ENCODE assay signal across 12 mouse cellular contexts in the genomic region with DNA sequence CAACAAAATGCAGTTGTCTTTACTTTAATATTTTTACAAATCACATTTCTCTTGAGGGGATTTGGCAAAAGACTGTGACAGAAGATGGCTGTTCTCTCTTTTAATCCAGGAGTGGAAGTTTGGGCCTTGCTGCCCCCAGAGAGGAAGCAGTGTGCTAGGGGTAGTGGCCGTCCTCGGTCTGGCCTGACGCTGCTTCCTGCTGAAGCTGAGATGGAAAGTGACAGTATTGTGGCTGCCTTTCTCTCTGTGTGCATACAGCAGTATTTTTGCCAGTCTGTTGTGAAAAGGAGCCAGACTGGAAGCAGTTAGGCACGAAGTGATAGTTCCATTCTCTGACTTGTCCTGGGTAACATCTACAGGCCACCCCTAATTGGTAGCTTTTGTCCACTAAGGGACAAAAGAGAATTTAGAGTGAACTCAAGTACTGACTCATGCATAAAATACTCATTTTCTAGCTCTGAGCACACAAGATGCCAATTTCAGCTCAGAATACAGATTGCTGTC. TPM values are rescaled to one million over a fixed set of nuclear protein-coding genes. Genes with fewer than 3 reads are reported as not detected.
A peak's percentile ranks its signal among the peaks of the same experiment; 100 is the strongest.
DNase-seq lines count a peak whose midpoint lies in the region; ATAC-seq and TF ChIP-seq lines count a peak whose summit lies in the region.
"Had no signal": no experiment of that assay in that cellular context is flagged by ENCODE, and none has a peak within 500 bp of the region (broad histone marks: within the 10 kb centered on the region; RNA-seq: fewer than 3 reads in every experiment).

No protein-coding gene starts in this region.

- WGBS in heart, embryonic 13.5 days: 69% methylated on average over 4 of the region's 4 CpGs

- peak overlapping the region; percentile 79 for H3K27ac ChIP-seq in heart, embryonic 13.5 days (replicated peaks)
- H3K27ac ChIP-seq in left cerebral cortex, adult 2 months: peak overlapping the region; percentile 4; the same call in 1 of the 2 replicates
- H3K27ac ChIP-seq in bone marrow macrophage, adult 2 months (ENCODE audit: insufficient read depth, low read depth, low read length): peak overlapping the region; percentile 83
- H3K27ac ChIP-seq: liver, embryonic 15.5 days; midbrain, embryonic 15.5 days had no signal

- peaks cover 15% of the 10 kb centered on the region for H3K4me1 ChIP-seq in heart, embryonic 13.5 days
- peaks cover 16% of the 10 kb centered on the region for H3K4me1 ChIP-seq in bone marrow macrophage, adult 2 months (ENCODE audit: control insufficient read depth, insufficient read depth, low read length)
- H3K4me1 ChIP-seq: liver, embryonic 15.5 days; midbrain, embryonic 15.5 days had no signal

- H3K27me3 ChIP-seq in heart, embryonic 13.5 days (replicated peaks): no peaks in the 10 kb centered on the region
- H3K27me3 ChIP-seq: liver, embryonic 15.5 days; midbrain, embryonic 15.5 days had no signal

- ATAC-seq in heart, embryonic 13.5 days (ENCODE audit: extremely low read depth, insufficient number of reproducible peaks, low FRiP score, low TSS enrichment): no peak
- peak; percentile 64 to 83 for ATAC-seq in hematopoietic stem cell, adult 5-6 weeks (replicated peaks in 1 of 2; ENCODE audit: insufficient read depth in 1 of 2, low FRiP score in 2 of 2, low TSS enrichment in 1 of 2, low read depth in 1 of 2, poor library complexity in 2 of 2, severe bottlenecking in 2 of 2)
- ATAC-seq: midbrain, embryonic 15.5 days had no signal

- H3K4me2 ChIP-seq in heart, embryonic 13.5 days: no peak overlapping the region
- H3K4me2 ChIP-seq: liver, embryonic 15.5 days; midbrain, embryonic 15.5 days had no signal

- peaks cover 71% of the 10 kb centered on the region for H3K36me3 ChIP-seq in heart, embryonic 13.5 days

- H3K9ac ChIP-seq in heart, embryonic 13.5 days: 0 out of 2 replicates have a peak overlapping the region, but pooled peaks have one; percentile 24
- H3K9ac ChIP-seq: liver, embryonic 15.5 days; midbrain, embryonic 15.5 days had no signal

- no peak for TF ChIP-seq POLR2A in bone marrow macrophage, adult 2 months (IDR thresholded peaks at IDR 0.05; ENCODE audit: borderline replicate concordance, low read depth, low read length)

- no peak overlapping the region for H3K4me3 ChIP-seq in heart, embryonic 13.5 days
- H3K4me3 ChIP-seq in left cerebral cortex, adult 2 months: no peak overlapping the region
- H3K4me3 ChIP-seq in bone marrow macrophage, adult 2 months (ENCODE audit: insufficient read depth, low read length): no peak overlapping the region
- H3K4me3 ChIP-seq: liver, embryonic 15.5 days; midbrain, embryonic 15.5 days had no signal

- H3K9me3 ChIP-seq in heart, embryonic 13.5 days: no peaks in the 10 kb centered on the region
- H3K9me3 ChIP-seq: liver, embryonic 15.5 days; midbrain, embryonic 15.5 days had no signal

- intact Hi-C loops in left cerebral cortex, adult 2 months (cut with DNase I): loop anchor here (2.0 kb wide), 1 partner anchor 62 kb away; the partner anchor contains the start of gene Kcnk13
- intact Hi-C loops in left cerebral cortex, postnatal 14 days (cut with DNase I): no loop called here

- no peak for DNase-seq in heart, adult 9 months (ENCODE audit: low spot score in 2 of 2)
- no peak for DNase-seq in left cerebral cortex, adult 2 months (ENCODE audit: extremely low spot score in 1 of 2, low spot score in 2 of 2)
- no peak for DNase-seq in left cerebral cortex, postnatal 14 days (ENCODE audit: low spot score in 2 of 2)
- DNase-seq in right cerebral cortex, postnatal 25 days: no peak
- DNase-seq in layer of hippocampus, adult 9-11 months: no peak
- DNase-seq: gastrocnemius, postnatal 25 days; layer of hippocampus, postnatal 36 days had no signal

- no peak for TF ChIP-seq CTCF in left cerebral cortex, adult 2 months (IDR thresholded peaks at IDR 0.05)
- TF ChIP-seq CTCF in bone marrow macrophage, adult 2 months (IDR thresholded peaks at IDR 0.05; ENCODE audit: low read depth, low read length): no peak

RNA-seq across cellular contexts. Expression of gene Tdp1, which starts 18.6 kb away (rescaled TPM):
- 30.2 and 31.2 TPM in 2 replicates for polyA plus RNA-seq in heart, embryonic 13.5 days (2015; fragmentation: Nextera tagmentation; extraction: Ambion mirVana)
- total RNA-seq in left cerebral cortex, adult 2 months (2021): 10 to 100 TPM; 24.6 to 26.4 TPM
- total RNA-seq in left cerebral cortex, postnatal 14 days (2021): 10 to 100 TPM; 26.5 to 30.0 TPM
- polyA plus RNA-seq in bone marrow macrophage, adult 2 months (2012; ENCODE audit: insufficient read depth, insufficient read length, missing spikeins): 11.7 and 15.3 TPM in 2 replicates
- total RNA-seq in hematopoietic stem cell, adult 5-6 weeks (2017): 9.1 and 21.0 TPM in 2 replicates

RNA-seq across cellular contexts. Expression of gene Efcab11, which starts 18.7 kb away (rescaled TPM):
- polyA plus RNA-seq in heart, embryonic 13.5 days (2015; fragmentation: Nextera tagmentation; extraction: Ambion mirVana): 8.9 and 10.8 TPM in 2 replicates
- total RNA-seq in left cerebral cortex, adult 2 months (2021): under 1 TPM; 0.26 to 0.34 TPM
- total RNA-seq in left cerebral cortex, postnatal 14 days (2021): under 1 TPM; 0.29 to 0.61 TPM
- 3.5 and 4.5 TPM in 2 replicates for polyA plus RNA-seq in bone marrow macrophage, adult 2 months (2012; ENCODE audit: insufficient read depth, insufficient read length, missing spikeins)
- total RNA-seq in hematopoietic stem cell, adult 5-6 weeks (2017): 4.8 and 5.8 TPM in 2 replicates
- total RNA-seq: gastrocnemius, postnatal 25 days had no signal

Comparison
In these comparisons a context has a peak if more than half of its experiments do, and no peak if none do; other contexts are left out.
1. H3K27ac ChIP-seq: peak in every context shown above with its lines; median percentile 83 in bone marrow macrophage, adult 2 months; 79 in heart, embryonic 13.5 days; 4 in left cerebral cortex, adult 2 months.